In genomic region chr1:168483651-168484050, GRCm38 (mm10) we compare ENCODE assay signal across 18 mouse cellular contexts.
"Had no signal": no experiment of that assay in that cellular context is flagged by ENCODE, and none has a peak within 500 bp of the region (broad histone marks: within the 10 kb centered on the region; RNA-seq: fewer than 3 reads in every experiment).

No protein-coding gene starts in this region.

- H3K4me2 ChIP-seq: lung, embryonic 14.5 days; midbrain, embryonic 12.5 days; neural tube, embryonic 13.5 days; neural tube, embryonic 15.5 days had no signal

- H3K4me3 ChIP-seq: midbrain, embryonic 10.5 days; midbrain, embryonic 12.5 days; myocyte; neural tube, embryonic 13.5 days; neural tube, embryonic 15.5 days had no signal

- H3K27ac ChIP-seq: midbrain, embryonic 10.5 days; midbrain, embryonic 12.5 days; neural tube, embryonic 13.5 days; neural tube, embryonic 15.5 days had no signal

- H3K9me3 ChIP-seq: midbrain, embryonic 10.5 days; midbrain, embryonic 12.5 days; neural tube, embryonic 13.5 days; neural tube, embryonic 15.5 days had no signal

- ATAC-seq: midbrain, embryonic 16.5 days had no signal

- H3K36me3 ChIP-seq: midbrain, embryonic 10.5 days; midbrain, embryonic 12.5 days; neural tube, embryonic 13.5 days; neural tube, embryonic 15.5 days had no signal

- H3K27me3 ChIP-seq: neural tube, embryonic 13.5 days; neural tube, embryonic 15.5 days had no signal

- H3K4me1 ChIP-seq: midbrain, embryonic 10.5 days; midbrain, embryonic 12.5 days; neural tube, embryonic 13.5 days; neural tube, embryonic 15.5 days had no signal

- H3K9ac ChIP-seq: lung, embryonic 14.5 days; midbrain, embryonic 12.5 days; neural tube, embryonic 13.5 days; neural tube, embryonic 15.5 days had no signal

- DNase-seq: lung, embryonic 14.5 days; lung, postnatal 10 days; lung, postnatal 4 days; midbrain, embryonic 14.5 days; retina, postnatal 1 day; right cerebral cortex, adult 18-20 months; right cerebral cortex, postnatal 25 days; right cerebral cortex, postnatal 4 days; spleen, adult 18-20 months; thymus, adult 18-20 months; thymus, postnatal 14 days; thymus, postnatal 36 days had no signal
